Mouse (Mus musculus): ENCODE measurements around the gene Tprgl. TPM values are rescaled to one million over a fixed set of nuclear protein-coding genes. Genes with fewer than 3 reads are reported as not detected.

Tprgl gene
- polyA plus RNA-seq, 1 experiment from 2014 or later: 55.4 TPM

- ChIA-PET CTCF (no interaction called here), POLR2A (no interaction called here)
- peaks cover 3% of the 10 kb centered on the region for H3K27me3 ChIP-seq
- ATAC-seq (no peak), DNase-seq (ENCODE audit: low read depth, low spot score) (no peak)
- in situ Hi-C loops (cut with MboI; ENCODE audit: low pct_unique_long_range_greater_than_20kb): no loop called here
- no peak for TF ChIP-seq CTCF (IDR thresholded peaks at IDR 0.05)
These were observed 41.3 kb downstream of the Tprgl start for GRCm38 (mm10) chr4:154119208-154119607.

DNA sequence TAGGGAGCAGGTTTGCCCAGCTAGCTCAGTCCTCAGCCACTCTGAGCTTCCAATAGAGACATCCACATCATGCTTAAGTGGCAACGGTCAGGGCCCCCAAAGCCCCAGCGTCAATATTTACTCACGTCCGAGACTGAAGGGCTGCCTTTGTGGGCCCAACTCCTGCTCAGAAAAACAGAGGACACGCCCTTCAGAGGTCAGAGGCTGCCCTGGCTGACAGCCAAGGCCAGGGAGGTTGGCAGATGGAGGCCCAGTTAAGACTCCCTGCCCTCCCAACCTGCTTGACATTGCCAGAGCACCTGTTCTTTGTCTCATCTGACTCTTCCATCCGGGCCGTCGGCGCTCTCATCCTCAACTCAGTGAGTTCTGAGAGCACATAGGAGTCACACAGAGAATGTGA is 41.7 kb downstream of the Tprgl start:
- ChIA-PET POLR2A (no interaction called here), CTCF (no interaction called here)
- TF ChIP-seq CTCF (IDR thresholded peaks at IDR 0.05): no peak
- ATAC-seq (no peak), DNase-seq (ENCODE audit: low read depth, low spot score) (no peak)
- H3K27me3 ChIP-seq: peaks cover 3% of the 10 kb centered on the region
- in situ Hi-C loops (cut with MboI; ENCODE audit: low pct_unique_long_range_greater_than_20kb): no loop called here

DNA sequence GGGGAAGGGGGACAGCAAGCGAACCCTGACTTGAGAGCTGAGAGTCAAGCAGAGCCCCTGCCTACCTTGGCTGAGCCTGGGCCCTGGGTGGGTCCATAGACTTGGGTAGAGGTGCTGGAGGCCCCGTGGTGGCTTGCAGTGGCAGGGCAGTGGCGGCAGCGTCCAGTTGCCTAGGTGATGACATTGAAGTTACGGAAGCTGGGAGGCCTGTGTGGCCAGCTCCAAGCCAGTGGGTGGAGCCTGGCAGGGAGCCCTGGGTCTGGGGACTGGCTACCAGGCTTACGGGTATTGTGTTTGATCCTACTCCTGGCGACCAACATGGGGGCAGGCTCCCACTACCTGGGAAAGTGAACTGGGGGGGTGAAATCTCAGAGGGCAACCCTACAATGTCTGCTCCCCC is 44.0 kb downstream of the Tprgl start:
- ATAC-seq (no peak), DNase-seq (ENCODE audit: low read depth, low spot score) (no peak)
- no peak for TF ChIP-seq CTCF (IDR thresholded peaks at IDR 0.05)
- peaks cover 3% of the 10 kb centered on the region for H3K27me3 ChIP-seq
- in situ Hi-C loops (cut with MboI; ENCODE audit: low pct_unique_long_range_greater_than_20kb): no loop called here
- CTCF ChIA-PET: interaction anchor here (0.7 kb wide), 1 partner anchor 11 kb away, joined by 3 read pairs; no protein-coding TSS in a partner anchor
- POLR2A ChIA-PET: no interaction called here

- CTCF ChIA-PET: no interaction called here
- TF ChIP-seq CTCF (IDR thresholded peaks at IDR 0.05): no peak
- H3K27me3 ChIP-seq: peaks cover 10% of the 10 kb centered on the region
- ATAC-seq: no peak
- in situ Hi-C loops (cut with MboI; ENCODE audit: low pct_unique_long_range_greater_than_20kb): no loop called here
- DNase-seq (ENCODE audit: low read depth, low spot score): no peak
- POLR2A ChIA-PET: no interaction called here
These were observed 50.6 kb downstream of the Tprgl start for GRCm38 (mm10) chr4:154109850-154110243.

GRCm38 (mm10) chr4:154109216-154109849 is 51.1 kb downstream of the Tprgl start:
- in situ Hi-C loops (cut with MboI; ENCODE audit: low pct_unique_long_range_greater_than_20kb): no loop called here
- peaks cover 10% of the 10 kb centered on the region for H3K27me3 ChIP-seq
- POLR2A ChIA-PET: no interaction called here
- no peak for TF ChIP-seq CTCF (IDR thresholded peaks at IDR 0.05)
- DNase-seq (ENCODE audit: low read depth, low spot score): no peak
- no peak for ATAC-seq
- CTCF ChIA-PET: no interaction called here

Other genes starting within 250 kb of the Tprgl start
- gene A430005L14Rik, start 203.4 kb downstream of the Tprgl start, polyA plus RNA-seq (2021): 20.7 TPM
- gene Dffb, start 185.5 kb downstream of the Tprgl start, polyA plus RNA-seq (2021): 4.1 TPM
- 19.2 TPM for gene Cep104, start 185.5 kb downstream of the Tprgl start, polyA plus RNA-seq (2021)
- gene Lrrc47, start 148.9 kb downstream of the Tprgl start, polyA plus RNA-seq (2021): 44.3 TPM
- gene Smim1, start 134.4 kb downstream of the Tprgl start, polyA plus RNA-seq (2021): 46.4 TPM
- 0.03 TPM for gene Ccdc27, start 118.0 kb downstream of the Tprgl start, polyA plus RNA-seq (2021)
- 0.46 TPM for gene Trp73, start 20.5 kb downstream of the Tprgl start, polyA plus RNA-seq (2021)
- 15.9 TPM for gene Wrap73, start 18.3 kb downstream of the Tprgl start, polyA plus RNA-seq (2021)
- gene Megf6, start 10.1 kb upstream of the Tprgl start, polyA plus RNA-seq (2021): 2.0 TPM
- gene Arhgef16, start 141.0 kb upstream of the Tprgl start, polyA plus RNA-seq (2021): 1.6 TPM
- gene B230104I21Rik, start 175.5 kb upstream of the Tprgl start, polyA plus RNA-seq (2021): not detected

All from Patski (cell line).